Mouse (Mus musculus): ENCODE measurements around the gene Oasl1. TPM values are rescaled to one million over a fixed set of nuclear protein-coding genes. Genes with fewer than 3 reads are reported as not detected.

Oasl1 gene
- total RNA-seq, 2 experiments from 2014 or later, result not detected

DNA sequence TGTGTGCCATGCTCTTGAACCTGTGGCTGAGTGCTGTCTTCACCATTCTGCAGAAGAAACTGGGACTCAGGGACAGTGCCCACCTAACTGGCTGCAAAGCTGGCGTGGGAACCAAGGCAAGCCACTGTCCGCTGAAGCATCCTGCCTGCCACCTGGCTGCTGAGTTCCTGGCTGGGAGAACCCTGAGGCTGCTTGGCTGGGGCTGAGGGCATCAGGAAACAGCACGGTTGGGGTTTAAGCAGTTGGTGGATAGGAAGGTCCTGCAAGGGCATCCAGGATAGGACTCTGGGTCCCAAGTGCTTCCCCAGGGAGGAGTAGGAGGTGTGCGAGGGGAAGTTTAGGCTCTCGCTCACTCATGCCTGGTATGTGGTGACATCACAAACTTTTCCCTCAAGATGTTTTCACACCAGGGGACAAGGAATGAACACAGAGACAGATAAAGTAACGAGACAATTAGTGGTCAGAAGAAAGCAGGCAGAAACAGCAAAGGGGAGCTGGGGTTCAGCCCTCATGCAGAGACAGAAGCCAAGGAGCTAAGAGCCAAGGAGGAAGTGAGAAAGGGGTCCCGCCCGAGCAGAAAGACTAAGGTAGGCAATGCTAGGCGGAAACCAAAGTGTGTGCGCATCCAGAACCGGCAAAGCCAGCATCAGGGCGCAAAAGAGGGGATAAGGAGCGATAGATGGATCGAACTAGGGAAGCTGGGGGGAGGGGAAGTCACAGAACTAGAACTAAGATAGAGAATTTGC lies 44.7 kb downstream of the Oasl1 start:
- intact Hi-C loops (cut with DNase I), result no loop called here
- DNase-seq, result no peak

DNA sequence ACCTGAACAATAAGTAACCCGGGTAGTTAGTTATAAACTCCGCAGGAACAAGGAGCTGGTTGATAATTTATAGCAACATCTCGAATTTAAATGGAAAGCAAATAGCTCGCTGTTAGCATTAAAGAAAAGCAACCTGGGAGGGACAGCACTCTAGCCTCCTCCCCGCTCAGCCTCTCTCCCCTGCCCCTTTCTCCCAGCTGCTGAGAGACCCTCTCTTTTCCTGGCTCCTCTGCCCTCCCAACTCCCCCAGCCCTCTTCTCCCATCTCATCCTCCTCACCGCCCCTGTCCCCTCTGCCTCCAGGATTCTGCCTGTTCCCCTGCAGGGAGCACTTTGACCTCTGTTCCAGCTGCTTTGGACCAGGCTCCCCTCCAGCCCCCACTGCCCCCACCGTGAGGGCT lies 45.6 kb downstream of the Oasl1 start:
- DNase-seq, result no peak
- intact Hi-C loops (cut with DNase I), result no loop called here

DNA sequence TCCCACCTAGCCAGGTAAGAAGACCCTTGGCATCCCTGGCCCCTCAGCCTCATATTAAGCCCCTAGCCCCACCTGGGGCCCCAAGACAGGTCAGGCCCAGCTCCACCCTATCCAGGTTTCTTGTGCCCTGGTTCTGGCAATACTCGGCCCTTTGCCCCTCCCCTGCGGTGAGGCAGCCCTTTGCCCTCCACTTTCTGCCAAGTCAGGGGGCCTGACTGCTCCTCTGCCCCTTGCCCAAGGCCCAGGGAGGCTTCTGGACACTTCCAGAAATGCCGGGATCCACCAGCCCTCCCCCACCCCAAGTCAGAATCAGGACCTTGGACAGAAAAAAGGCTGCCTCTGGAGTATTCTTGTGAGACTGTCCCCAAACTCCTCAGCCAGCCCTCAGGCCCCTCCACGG lies 46.0 kb downstream of the Oasl1 start:
- no peak for DNase-seq
- intact Hi-C loops (cut with DNase I), result no loop called here

DNA sequence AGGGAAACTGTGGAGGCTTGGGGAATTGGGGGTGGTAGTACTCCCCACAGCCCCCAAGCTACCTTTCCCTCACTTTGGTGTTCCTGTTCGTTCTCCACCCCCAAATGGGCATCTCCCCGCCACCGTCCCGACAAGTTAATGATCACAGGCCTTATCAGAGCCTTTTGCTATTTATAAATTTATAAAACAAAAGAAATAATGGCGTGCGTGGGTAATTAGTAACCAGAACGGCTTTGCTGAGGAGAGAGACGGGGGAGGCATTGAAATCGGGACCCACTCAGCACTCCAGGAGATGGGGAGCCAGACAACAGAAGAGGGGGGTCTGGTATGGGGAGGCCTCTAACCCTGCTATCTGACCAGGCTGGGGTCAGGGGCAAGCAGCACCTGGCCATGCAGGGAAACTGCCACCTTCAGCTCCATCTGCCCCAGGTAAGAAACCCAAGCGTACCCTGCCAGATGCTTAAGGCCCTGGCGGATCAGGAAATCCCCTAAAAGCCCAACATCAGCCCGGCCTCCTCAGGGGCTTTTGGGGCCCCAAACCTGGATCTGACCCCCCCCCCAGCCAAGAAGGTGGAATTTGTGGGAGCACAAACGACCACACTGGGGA lies 46.7 kb downstream of the Oasl1 start:
- intact Hi-C loops (cut with DNase I), result no loop called here
- DNase-seq, result no peak

DNA sequence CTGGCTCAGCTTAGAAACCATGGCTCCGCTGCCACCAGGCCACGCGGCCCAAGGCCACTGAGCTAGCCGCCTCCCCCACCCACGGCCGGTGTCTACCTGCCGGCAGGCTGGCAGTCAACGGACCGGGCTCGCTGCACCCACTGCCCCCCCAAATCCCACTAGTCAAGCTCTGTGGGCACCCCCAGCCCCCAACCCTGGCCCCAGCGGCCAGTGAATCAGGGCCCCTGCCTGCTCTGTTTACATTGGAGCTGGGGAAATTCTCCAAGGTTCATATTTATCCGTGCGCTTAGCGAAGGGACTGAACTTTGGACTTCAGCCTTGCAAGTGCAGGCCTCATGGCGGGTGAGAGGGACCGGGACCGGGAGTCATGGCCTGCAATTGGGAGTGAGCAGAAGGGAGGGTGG lies 47.8 kb downstream of the Oasl1 start, which contains the start of gene Hnf1a:
Hnf1a (minus strand) TSS at position 271 of the 404 bp plus-strand sequence.
- intact Hi-C loops (cut with DNase I), result no loop called here
- DNase-seq, result no peak

DNA sequence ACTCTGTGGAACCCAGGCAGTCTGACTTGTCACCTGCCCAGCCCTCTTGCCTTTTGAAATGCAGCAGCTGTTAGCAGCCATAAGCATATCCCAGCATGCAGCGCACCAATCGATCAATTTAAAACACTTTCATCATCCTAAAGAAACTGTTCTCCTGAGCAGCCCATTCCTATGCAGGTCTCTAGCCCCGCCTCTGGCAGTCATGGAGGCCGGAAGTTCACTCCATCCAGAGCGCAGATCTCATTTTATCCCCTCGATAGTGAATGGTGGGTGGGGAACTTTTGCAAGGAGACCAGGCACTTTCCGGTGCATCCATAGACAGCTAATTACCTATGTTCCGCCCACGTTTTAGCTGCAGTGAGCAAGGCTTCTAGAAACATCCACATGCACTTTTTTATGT lies 49.2 kb downstream of the Oasl1 start:
- intact Hi-C loops (cut with DNase I), result no loop called here
- no peak for DNase-seq

DNA sequence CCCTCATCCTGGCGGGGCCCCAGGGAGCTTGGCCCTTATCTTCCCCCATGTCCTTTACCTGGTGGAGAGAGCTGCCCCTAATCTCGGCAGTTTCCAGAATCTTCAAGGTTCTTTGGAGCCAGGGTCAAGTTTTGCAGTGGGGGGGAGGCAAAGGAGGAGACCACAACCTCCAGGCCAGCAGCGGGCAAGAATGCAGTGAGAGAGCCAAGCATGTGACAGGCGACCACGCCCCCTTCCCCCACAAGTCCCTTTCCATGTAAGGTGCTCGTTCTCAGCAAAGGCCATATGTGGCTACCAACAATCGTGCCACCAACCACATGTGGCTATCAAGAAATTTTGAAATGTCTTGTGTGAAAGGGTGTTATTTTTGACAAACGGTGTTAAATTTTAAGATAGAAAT lies 50.1 kb downstream of the Oasl1 start:
- intact Hi-C loops (cut with DNase I), result no loop called here
- no peak for DNase-seq

DNA sequence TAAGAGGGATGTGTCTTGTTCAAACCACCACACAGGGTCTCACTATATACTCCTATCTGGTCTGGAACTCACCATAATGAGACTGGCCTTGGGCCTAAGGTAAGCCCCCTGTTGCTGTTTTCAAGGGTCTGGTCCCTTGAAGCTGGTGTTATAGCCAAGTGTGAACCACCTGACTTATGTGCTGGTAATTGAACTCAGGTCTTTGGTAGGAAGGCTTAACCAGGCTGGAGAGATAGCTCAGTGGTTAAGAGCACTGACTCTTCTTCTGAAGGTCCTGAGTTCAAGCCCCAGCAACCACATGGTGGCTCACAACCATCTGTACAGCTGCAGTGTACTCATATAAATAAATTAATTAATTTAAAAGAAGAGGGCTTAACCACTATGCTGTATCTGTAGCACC lies 53.9 kb downstream of the Oasl1 start:
- intact Hi-C loops (cut with DNase I), result no loop called here
- DNase-seq, result no peak

DNA sequence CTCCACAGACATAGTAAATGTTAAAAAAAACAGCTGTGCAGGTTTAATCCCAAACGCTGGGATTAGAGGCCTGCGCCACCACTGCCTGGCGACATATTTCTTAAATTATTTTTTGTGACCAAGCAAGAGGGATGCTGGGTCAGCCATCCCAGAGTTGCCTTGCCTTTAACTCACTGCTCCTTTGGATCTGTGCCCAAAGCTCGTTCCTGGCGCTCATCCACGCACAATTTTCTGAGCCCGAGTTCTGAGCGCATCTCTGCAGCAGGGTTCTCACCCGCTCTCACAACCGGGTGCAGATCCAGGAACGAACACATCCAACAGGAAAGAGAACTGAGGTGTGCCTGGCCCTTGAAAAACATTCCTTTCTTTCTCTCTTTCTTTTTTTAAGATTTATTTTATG lies 55.4 kb downstream of the Oasl1 start:
- peak; percentile 35 for DNase-seq
- intact Hi-C loops (cut with DNase I), result loop anchor here (2.0 kb wide), 1 partner anchor 104 kb away; no protein-coding TSS in a partner anchor

DNA sequence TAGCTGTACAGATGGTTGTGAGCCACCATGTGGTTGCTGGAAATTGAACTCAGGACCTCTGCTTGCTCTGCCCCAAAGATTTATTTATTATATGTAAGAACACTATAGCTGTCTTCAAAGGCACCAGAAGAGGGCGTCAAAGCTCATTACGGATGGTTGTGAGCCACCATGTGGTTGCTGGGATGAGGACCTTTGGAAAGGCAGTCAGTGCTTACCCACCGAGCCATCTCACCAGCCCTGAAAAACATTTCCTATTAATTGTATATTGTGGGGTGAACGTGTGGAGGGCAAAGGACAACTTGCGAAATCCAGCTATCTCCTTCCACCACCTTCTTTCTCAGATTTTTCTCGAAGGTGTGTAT lies 55.8 kb downstream of the Oasl1 start:
- intact Hi-C loops (cut with DNase I), result loop anchor here (2.0 kb wide), 1 partner anchor 104 kb away; no protein-coding TSS in a partner anchor
- DNase-seq, result no peak

DNA sequence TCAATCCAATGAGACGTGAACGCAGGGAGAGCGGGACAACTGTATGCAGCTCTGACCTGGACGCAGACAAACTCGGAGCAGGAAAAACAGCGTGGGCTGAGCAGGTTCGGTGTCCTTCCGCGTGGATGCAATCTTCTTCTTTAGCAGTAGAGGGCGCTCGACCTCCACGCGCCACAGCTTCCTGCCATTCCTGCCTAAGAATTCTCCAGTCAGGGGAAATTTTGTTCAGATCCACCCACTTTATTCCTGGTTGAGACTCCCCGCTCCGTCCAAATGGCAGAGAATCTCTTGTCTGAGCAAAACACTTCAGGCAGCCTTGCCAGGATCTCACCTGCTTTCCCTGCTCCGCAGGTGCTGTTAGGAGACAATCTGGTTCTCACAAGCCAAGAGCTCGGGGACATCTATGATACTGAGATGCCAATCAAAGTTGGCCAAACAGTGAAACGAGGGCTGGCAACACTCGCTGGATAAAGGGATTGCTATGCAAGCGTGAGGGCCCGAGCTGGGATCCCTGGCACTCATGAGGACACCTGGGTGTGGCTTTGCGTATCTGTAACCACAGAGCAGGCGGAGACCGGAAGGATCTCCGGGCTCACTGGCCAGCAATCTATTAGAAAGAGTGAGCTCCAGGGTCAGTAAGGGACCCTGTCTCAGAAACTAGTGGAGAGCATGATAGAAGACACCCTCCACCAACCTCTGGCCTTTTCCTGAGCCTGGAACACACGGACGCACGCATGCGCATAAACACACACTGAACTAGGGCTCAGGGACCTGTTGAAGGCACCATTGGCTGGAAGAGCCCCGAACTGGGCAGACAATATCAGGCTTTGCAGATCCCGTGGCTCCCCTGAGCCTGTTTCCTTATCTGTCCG lies 56.4 kb downstream of the Oasl1 start:
- peak; percentile 60 for DNase-seq
- intact Hi-C loops (cut with DNase I), result loop anchor here (2.0 kb wide), 1 partner anchor 103 kb away; no protein-coding TSS in a partner anchor

DNA sequence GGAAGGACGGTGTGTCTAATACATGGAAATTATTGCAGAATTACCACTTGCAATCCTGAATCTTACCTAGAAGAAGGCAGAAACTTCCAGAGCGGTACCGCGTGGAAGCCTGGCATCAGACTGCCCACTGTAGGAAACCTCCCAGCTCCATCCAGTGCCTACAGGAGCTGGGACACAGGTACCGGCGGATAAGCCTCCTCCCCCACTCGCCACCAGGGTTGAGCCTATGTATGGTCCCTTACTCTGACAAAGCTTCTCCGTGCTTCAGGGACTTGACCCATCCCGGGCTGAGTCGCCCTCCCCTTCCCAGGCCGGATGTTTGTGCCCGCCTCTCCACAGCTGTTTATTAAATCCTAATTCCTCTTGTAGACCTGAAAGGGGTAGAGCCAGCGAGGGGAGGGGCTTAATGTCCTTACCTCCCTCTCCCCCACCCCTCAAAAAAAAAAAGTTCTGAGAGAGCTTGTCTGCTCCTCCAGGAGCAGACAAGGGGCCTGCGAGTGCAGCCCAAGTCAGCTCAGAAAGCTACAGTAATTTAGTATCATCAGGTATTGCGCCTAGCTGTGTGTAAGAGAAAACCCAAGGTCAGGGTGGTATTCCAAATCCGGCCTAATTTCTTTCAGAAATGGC lies 57.2 kb downstream of the Oasl1 start:
- DNase-seq, result no peak

DNA sequence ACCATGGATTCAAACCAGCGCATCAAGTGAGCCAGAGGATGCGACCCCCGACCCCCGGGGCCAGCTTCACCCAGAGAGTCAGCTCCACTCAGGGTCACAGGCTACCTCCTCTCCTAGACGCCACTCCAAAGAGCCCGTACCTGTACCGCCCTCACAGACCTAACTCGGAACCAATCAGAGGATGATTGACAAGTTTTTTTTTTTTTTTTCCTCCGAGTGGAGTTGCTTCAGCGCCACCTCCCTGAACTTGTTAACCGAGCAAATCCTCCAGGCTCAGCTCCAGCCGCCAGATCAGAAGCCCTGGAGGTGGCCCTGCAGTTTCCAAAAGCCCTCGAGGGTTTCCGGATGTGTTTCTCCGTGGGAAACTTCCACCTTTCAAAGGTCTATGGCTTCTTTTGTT lies 59.0 kb downstream of the Oasl1 start:
- no peak for DNase-seq
- intact Hi-C loops (cut with DNase I), result no loop called here

More for the DNA sequence above, 57.2 kb downstream of the Oasl1 start:
- intact Hi-C loops (cut with DNase I), result no loop called here

DNA sequence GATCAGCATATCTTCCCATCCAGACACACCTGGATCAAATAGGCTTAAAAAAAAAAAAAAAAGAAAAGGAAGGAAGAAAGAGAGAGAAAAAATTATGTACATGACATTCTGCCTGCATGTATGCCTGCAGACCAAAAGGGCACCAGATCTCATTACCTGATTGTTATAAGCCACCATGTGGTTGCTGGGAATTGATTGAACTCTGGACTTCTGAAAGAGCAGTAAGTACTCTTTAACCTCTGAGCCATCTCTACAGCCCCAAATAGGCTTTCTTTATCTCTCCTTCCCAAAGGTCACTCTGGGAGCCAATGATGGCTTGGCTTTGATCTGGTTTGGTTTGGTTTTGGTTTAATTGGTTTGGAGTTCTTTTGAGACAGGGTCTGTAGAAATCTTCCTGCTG lies 62.0 kb downstream of the Oasl1 start:
- intact Hi-C loops (cut with DNase I), result no loop called here
- no peak for DNase-seq

Other genes starting within 250 kb of the Oasl1 start
- 10 to 100 TPM; 15.3 to 16.8 TPM for gene Gltp, start 232.3 kb upstream of the Oasl1 start, total RNA-seq (2021)
- 10 to 100 TPM; 12.7 to 14.6 TPM for gene Tchp, start 215.5 kb upstream of the Oasl1 start, total RNA-seq (2021)
- gene Ankrd13a, start 148.6 kb upstream of the Oasl1 start, total RNA-seq (2021), result 10 to 100 TPM; 42.5 to 42.9 TPM
- gene Git2, start 147.7 kb upstream of the Oasl1 start, total RNA-seq (2021), result 10 to 100 TPM; 58.3 to 59.1 TPM
- 100 to 1,000 TPM; 166 to 169 TPM for gene 1500011B03Rik, start 99.8 kb upstream of the Oasl1 start, total RNA-seq (2021)
- gene 4930519G04Rik, start 69.6 kb upstream of the Oasl1 start, total RNA-seq (2021), result not detected
- gene Gm9936, start 64.6 kb upstream of the Oasl1 start, total RNA-seq (2021), result 1 to 10 TPM; 2.5 to 3.4 TPM
- 1 to 10 TPM; 1.2 TPM for gene Oasl2, start 26.3 kb upstream of the Oasl1 start, total RNA-seq (2021)
- gene 2210016L21Rik, start 18.9 kb downstream of the Oasl1 start, total RNA-seq (2021), result 100 to 1,000 TPM; 141 to 152 TPM
- not detected for gene Hnf1a, start 47.9 kb downstream of the Oasl1 start, total RNA-seq (2021)
- 100 to 1,000 TPM; 114 to 125 TPM for gene Sppl3, start 87.9 kb downstream of the Oasl1 start, total RNA-seq (2021)
- not detected for gene Gm10401, start 175.1 kb downstream of the Oasl1 start, total RNA-seq (2021)
- 1 to 10 TPM; 9.1 to 9.4 TPM for gene Acads, start 196.1 kb downstream of the Oasl1 start, total RNA-seq (2021)
- gene Unc119b, start 211.7 kb downstream of the Oasl1 start, total RNA-seq (2021), result 10 to 100 TPM; 22.4 to 25.6 TPM
- 10 to 100 TPM; 59.5 to 79.4 TPM for gene Mlec, start 234.9 kb downstream of the Oasl1 start, total RNA-seq (2021)

Data from left cerebral cortex, postnatal 4 days (tissue).